Mouse (Mus musculus) heart, postnatal 10 days (tissue): ENCODE data around the gene Pom121l2. TPM values are rescaled to one million over a fixed set of nuclear protein-coding genes. Genes with fewer than 3 reads are reported as not detected.
A peak's percentile ranks its signal among the peaks of the same experiment; 100 is the strongest.

Experiments
- DNase-seq, 2 experiments: peaks; one replicate each; pipeline ENCODE4 v3.0.0; 2021
- intact Hi-C: fragments of 180-260 bp; cut with DNase I; formaldehyde crosslinking; loops from one replicate; pipeline ENCODE4 v1.15.1; 2025
- total RNA-seq, 2 experiments: library from RNA; stranded (reverse); gene quantifications; 2 replicates each; pipeline ENCODE4 v1.2.3; 2021

Gene Pom121l2
- total RNA-seq = not detected

GRCm38 (mm10) chr13:21980981-21981802, at the start of gene Pom121l2:
Pom121l2 (plus strand) TSS chr13:21981194.
- peak; percentile 71 to 75 for DNase-seq
- intact Hi-C loops = no loop called here

DNA sequence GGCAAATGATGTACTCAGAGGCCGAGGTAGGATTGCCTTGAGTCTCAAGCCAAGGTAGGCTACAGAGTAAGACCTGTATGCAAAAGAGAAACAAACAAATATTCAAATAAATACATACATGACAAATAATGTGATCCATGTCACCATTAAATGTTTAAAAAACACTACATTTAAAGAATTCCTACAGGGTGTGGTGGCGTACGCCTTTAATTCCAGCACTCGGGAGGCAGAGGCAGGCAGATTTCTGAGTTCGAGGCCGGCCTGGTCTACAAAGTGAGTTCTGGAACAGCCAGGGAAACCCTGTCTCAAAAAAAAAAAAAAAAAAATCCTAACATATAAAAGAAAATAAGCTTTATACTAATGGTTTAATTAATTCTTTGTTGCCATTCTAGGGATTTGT, 49.3 kb upstream of the Pom121l2 start:
- intact Hi-C loops = no loop called here
- DNase-seq = no peak

DNA sequence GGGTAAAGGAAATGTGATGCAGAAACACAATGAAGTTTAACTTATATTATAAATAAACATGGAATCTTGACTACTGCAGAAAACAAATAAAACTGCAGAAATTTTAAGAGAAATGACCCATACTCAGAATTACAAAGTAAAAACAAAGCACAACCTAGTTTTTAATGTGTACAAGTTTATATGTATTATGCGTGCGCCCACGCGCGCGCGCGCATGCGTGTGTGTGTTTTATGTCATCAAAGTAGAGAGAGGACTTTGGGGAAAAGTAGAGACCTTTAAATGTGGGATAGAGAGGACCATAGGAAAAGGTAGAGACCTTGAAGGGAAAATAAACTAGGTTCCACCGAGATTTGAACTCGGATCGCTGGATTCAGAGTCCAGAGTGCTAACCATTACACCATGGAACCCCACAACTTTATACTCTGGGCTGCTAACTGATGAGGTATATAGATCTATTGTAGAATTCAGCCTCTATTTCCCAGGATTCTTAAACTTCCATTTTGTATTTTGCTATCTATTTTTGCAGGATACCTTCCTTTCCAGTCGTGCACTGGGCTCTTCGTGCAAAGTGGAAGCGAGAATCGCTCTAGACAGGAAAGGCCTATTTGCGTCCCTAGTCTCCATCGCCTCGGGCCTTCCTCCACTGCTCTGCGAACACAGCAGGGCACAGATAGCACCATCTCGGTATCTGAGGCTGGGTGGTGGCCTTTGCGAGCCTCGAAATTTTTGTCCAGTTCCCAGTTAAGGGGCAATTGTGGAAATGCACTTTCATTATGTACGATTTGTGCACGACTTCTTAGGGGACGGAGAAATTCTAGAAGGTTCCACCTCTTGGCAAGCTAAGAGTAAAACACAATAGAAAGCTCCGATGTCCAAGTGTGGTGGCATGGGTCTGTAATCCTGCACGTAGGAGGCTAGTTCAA, 47.1 kb upstream of the Pom121l2 start:
- intact Hi-C loops = no loop called here
- no peak for DNase-seq

- DNase-seq = peak; percentile 56 to 63
- intact Hi-C loops = no loop called here
Measured at GRCm38 (mm10) chr13:21934982-21935791, 45.8 kb upstream of the Pom121l2 start.

- intact Hi-C loops = no loop called here
- DNase-seq = no peak
Measured at GRCm38 (mm10) chr13:21935833-21936232, 45.2 kb upstream of the Pom121l2 start.

DNA sequence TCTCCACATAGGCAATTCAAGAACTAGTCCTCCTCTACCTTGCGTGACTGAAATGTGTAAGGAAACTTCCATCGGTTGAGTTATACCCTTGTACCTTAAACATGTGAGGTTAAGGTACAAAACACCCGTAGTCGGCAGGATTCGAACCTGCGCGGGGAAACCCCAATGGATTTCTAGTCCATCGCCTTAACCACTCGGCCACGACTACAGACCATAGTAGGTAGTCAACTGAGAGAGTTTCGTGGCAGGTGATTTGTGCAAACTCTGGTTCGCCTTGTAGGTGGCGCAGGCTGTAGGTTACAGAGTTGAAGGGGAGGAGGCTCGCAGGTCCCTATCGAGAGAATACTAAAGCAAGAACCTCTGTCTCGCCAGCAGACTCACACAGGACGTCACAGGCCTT, 44.0 kb upstream of the Pom121l2 start:
- DNase-seq = peak; percentile 27 to 43
- intact Hi-C loops = no loop called here

DNA sequence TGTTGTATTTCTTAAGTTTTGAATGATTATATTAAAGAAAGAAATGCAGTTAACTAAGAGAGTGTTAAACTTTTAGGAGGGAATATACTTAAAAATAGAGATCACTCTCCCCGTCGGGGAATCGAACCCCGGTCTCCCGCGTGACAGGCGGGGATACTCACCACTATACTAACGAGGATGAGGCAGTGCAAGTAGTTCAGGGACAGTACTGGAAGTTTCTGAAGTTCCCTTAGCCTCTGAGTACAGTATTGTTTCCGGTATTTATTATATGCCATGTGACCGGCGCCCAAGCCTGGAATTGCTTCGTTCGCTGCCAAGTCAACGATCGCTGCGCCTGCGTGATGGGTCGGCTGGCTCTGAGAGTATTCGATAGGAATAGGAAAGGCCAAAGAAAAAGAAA, 40.8 kb upstream of the Pom121l2 start:
- intact Hi-C loops = loop anchor here (2.0 to 10.0 kb wide), 5 partner anchors 35 to 1575 kb away; partner anchors contain the start of genes Hist1h2ai, Hist1h2bl and Hist1h3h

DNA sequence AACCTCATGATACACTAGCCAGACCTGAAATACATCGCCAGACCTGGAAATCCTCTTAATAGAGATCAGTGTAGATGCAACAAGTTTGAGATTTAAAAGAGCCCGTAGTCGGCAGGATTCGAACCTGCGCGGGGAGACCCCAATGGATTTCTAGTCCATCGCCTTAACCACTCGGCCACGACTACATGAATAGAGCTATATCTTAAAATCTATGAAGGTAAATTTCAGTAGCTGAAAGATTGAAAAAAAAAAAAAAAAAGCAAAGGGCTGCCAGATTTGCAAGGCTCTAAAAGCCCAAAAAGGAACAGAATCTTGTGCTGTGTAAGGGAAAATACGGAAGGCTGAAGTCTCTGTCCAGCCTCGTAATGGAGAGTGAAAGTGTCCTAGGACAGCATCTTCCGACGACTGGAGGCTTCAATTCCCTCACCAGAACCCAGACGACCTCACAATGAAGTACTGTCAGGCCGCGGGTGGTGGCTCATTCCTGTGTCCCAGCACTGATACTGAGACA, 40.1 kb upstream of the Pom121l2 start:
- intact Hi-C loops = loop anchor here (2.0 to 10.0 kb wide), 5 partner anchors 34 to 1574 kb away; partner anchors contain the start of genes Hist1h2ai, Hist1h2bl and Hist1h3h

More for the DNA sequence above, 40.8 kb upstream of the Pom121l2 start:
- peak; percentile 93 to 94 for DNase-seq

GRCm38 (mm10) chr13:21943644-21944043, 37.4 kb upstream of the Pom121l2 start:
- intact Hi-C loops = loop anchor here (5.0 to 10.0 kb wide), 4 partner anchors 89 to 1571 kb away; partner anchors contain the start of genes Hist1h2ai, Hist1h2bl and Hist1h3h
- no peak for DNase-seq

More for the DNA sequence above, 40.1 kb upstream of the Pom121l2 start:
- peak; percentile 85 to 87 for DNase-seq

GRCm38 (mm10) chr13:21944592-21944925, 36.4 kb upstream of the Pom121l2 start:
- DNase-seq = no peak
- intact Hi-C loops = loop anchor here (5.0 to 10.0 kb wide), 4 partner anchors 90 to 1570 kb away; partner anchors contain the start of genes Hist1h2ai, Hist1h2bl and Hist1h3h

GRCm38 (mm10) chr13:21944926-21945740, 35.9 kb upstream of the Pom121l2 start, which contains the start of gene Zfp184:
Zfp184 (plus strand) TSS chr13:21945094.
- intact Hi-C loops = loop anchor here (5.0 to 10.0 kb wide), 4 partner anchors 90 to 1570 kb away; partner anchors contain the start of genes Hist1h2ai, Hist1h2bl and Hist1h3h
- DNase-seq = peak; percentile 88 to 90

DNA sequence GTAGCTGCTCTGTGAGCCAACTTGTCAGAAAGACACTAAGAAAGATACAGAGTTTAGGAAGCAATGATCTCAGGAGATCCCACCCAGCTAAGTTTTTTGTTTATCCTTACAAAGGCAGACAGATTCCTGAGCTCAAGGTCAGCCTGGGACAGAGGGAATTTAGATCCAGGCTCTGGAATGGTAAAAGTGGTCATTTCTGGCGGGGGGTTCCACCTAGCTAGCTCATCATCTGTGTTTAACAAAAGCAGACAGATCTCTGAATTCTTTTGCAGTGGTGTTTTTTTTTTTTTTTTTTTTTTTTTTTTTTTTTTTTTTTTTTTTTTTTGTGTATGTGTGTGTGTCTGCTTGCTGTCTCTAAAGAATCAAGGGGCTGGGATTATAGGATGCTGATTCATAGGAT, 11.7 kb upstream of the Pom121l2 start:
- intact Hi-C loops = no loop called here
- DNase-seq = no peak

- DNase-seq = no peak
- intact Hi-C loops = no loop called here
Measured at GRCm38 (mm10) chr13:21969816-21970215, 11.2 kb upstream of the Pom121l2 start.

GRCm38 (mm10) chr13:21971641-21972040, 9.4 kb upstream of the Pom121l2 start:
- intact Hi-C loops = no loop called here
- no peak for DNase-seq

DNA sequence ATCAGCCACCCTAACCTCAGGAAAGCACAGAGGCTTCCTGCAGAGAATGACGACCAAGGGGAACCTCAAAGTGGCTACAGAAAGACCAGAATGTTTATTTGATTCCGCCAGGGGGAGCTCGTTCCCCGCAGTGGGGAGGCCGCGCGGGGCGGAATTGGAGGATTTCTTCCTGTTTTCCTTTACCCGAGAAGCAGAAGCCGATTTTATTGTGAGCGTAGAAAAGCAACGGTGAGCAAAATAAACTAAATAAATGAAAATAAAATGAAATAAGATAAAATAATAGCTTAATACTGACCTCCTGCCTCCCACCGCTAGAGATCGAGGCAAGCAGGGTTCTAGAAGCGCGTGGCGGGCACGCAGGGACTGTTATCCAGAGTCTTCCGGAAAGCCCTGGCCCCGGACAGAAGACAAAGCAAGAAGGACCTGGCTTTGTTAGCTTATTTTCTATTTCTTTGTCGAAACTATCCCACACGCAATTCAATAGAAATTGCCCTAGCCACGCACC, 6.7 kb upstream of the Pom121l2 start:
- intact Hi-C loops = loop anchor here (1.0 to 2.0 kb wide), 2 partner anchors 33 to 54 kb away; no protein-coding TSS in a partner anchor

DNA sequence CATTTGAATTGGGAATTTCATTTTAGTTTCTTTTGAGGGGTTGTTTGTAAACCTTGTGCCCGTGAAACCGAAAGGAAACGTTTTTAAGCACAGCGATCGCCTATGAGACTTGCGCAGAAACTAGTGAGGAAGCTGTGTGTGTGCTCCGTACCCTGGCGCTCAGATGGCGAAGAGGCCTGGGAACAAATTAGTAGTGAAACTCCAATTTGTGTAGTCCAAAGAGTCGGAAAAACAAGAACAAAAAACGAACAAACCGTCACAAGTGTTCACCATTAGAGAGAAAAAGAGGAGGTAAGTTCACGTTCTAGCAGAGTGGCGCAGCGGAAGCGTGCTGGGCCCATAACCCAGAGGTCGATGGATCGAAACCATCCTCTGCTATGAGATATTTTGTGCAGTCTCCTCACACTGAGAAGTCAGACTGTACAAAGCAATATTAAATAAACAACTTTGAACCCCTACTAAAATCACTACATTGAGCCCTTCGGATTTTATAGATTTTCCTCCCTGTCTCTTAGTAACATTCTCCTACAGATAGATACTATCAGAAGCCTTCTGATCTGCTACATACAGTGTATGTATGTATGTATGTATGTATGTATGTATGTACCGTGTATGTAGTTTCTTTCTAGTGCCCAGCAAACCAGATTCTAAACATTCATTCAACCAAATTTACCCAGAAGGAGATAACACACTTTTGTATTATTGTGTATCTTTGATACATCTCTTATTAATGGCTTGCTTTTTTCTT, 6.1 kb upstream of the Pom121l2 start:
- peak; percentile 79 to 81 for DNase-seq
- intact Hi-C loops = loop anchor here (1.0 to 2.0 kb wide), 2 partner anchors 34 to 53 kb away; no protein-coding TSS in a partner anchor

More for the DNA sequence above, 6.7 kb upstream of the Pom121l2 start:
- peak; percentile 94 to 96 for DNase-seq

GRCm38 (mm10) chr13:21981803-21982193, 804 bp downstream of the Pom121l2 start:
- intact Hi-C loops = no loop called here
- no peak for DNase-seq

- intact Hi-C loops = no loop called here
- no peak for DNase-seq
Measured at GRCm38 (mm10) chr13:21984486-21984885, 3.5 kb downstream of the Pom121l2 start.
